Mouse (Mus musculus): ENCODE data around the gene Chp1.
A peak's percentile ranks its signal among the peaks of the same experiment; 100 is the strongest.
"Not testable (repeated sequence)": the region's sequence is repeated elsewhere in the genome, so short reads cannot be mapped to it uniquely, and the experiment has no call there.

The Chp1 gene

GRCm38 (mm10) chr2:119566182-119566855 is 18.8 kb downstream of the Chp1 start:
- no peak for DNase-seq

GRCm38 (mm10) chr2:119572471-119572870 is 25.0 kb downstream of the Chp1 start:
- peak in 1 of 2 experiments; percentile 42 for DNase-seq

- no peak for DNase-seq
Measured at GRCm38 (mm10) chr2:119581571-119581970, 34.1 kb downstream of the Chp1 start.

- DNase-seq, result no peak
Measured at GRCm38 (mm10) chr2:119583439-119583838, 35.9 kb downstream of the Chp1 start.

- DNase-seq, result no peak
Measured at GRCm38 (mm10) chr2:119584282-119584681, 36.8 kb downstream of the Chp1 start.

- DNase-seq, result peak; percentile 51 to 76
Measured at GRCm38 (mm10) chr2:119587383-119587782, 39.9 kb downstream of the Chp1 start.

GRCm38 (mm10) chr2:119591247-119591646 is 43.8 kb downstream of the Chp1 start:
- no peak for DNase-seq

GRCm38 (mm10) chr2:119593765-119594112 is 46.2 kb downstream of the Chp1 start:
- no peak for DNase-seq

GRCm38 (mm10) chr2:119594113-119594981 is 46.9 kb downstream of the Chp1 start:
- DNase-seq, result peak; percentile 95 to 98

- no peak for DNase-seq
Measured at GRCm38 (mm10) chr2:119595308-119595707, 47.8 kb downstream of the Chp1 start.

- no peak for DNase-seq
Measured at GRCm38 (mm10) chr2:119596781-119597330, 49.4 kb downstream of the Chp1 start.

GRCm38 (mm10) chr2:119601027-119601426 is 53.5 kb downstream of the Chp1 start:
- DNase-seq, result no peak

- not testable (repeated sequence) for DNase-seq
Measured at GRCm38 (mm10) chr2:119601575-119601974, 54.1 kb downstream of the Chp1 start.

GRCm38 (mm10) chr2:119602488-119602887 is 55.0 kb downstream of the Chp1 start:
- no peak for DNase-seq

GRCm38 (mm10) chr2:119603909-119604308 is 56.4 kb downstream of the Chp1 start:
- no peak for DNase-seq

- no peak for DNase-seq
Measured at GRCm38 (mm10) chr2:119605361-119605973, 58.0 kb downstream of the Chp1 start.

GRCm38 (mm10) chr2:119607023-119607422 is 59.5 kb downstream of the Chp1 start:
- no peak for DNase-seq

GRCm38 (mm10) chr2:119617841-119618198 is 70.3 kb downstream of the Chp1 start:
- peak in 1 of 2 experiments; percentile 23 for DNase-seq

GRCm38 (mm10) chr2:119618199-119618982 is 70.9 kb downstream of the Chp1 start, which contains the start of the genes Nusap1 and Oip5:
TSS of gene Nusap1 (plus strand) at chr2:119618298.
TSS of gene Oip5 (minus strand) at chr2:119618469.
- peak; percentile 94 for DNase-seq

- DNase-seq, result not testable (repeated sequence)
Measured at GRCm38 (mm10) chr2:119619002-119619401, 71.5 kb downstream of the Chp1 start.

- DNase-seq, result no peak
Measured at GRCm38 (mm10) chr2:119621302-119621701, 73.8 kb downstream of the Chp1 start.
